Mouse (Mus musculus): ENCODE data around the gene Ulk2. TPM values are rescaled to one million over a fixed set of nuclear protein-coding genes. Genes with fewer than 3 reads are reported as not detected.

Gene Ulk2
- polyA plus RNA-seq (2015; fragmentation: Nextera tagmentation; extraction: Ambion mirVana) = 10.4 and 11.2 TPM in 2 replicates

- under 1% methylated on average over 56 of the region's 58 CpGs for WGBS
- H3K36me3 ChIP-seq = peaks cover 19% of the 10 kb centered on the region
- H3K27me3 ChIP-seq (replicated peaks) = no peaks in the 10 kb centered on the region
- peak within 1 kb of the TSS; percentile 91 for H3K27ac ChIP-seq (replicated peaks)
- peak; percentile 69 for ATAC-seq (ENCODE audit: extremely low read depth, insufficient number of reproducible peaks, low FRiP score, low TSS enrichment)
- H3K9me3 ChIP-seq = no peaks in the 10 kb centered on the region
- peak within 1 kb of the TSS; percentile 95 for H3K4me3 ChIP-seq
- peaks cover 5% of the 10 kb centered on the region for H3K4me1 ChIP-seq
- peak within 1 kb of the TSS; percentile 82 for H3K4me2 ChIP-seq
- H3K9ac ChIP-seq = peak within 1 kb of the TSS; percentile 99
Measured at GRCm38 (mm10) chr11:61854988-61855411, at the start of gene Ulk2. TSS of gene Ulk2 (minus strand) at chr11:61855073.

- Histone ChIP-seq H3K27me3 (replicated peaks) (no peaks in the 10 kb centered on the region), H3K4me1 (no peaks in the 10 kb centered on the region), H3K27ac (replicated peaks) (no peak overlapping the region), H3K36me3 (peaks cover 85% of the 10 kb centered on the region), H3K4me2 (no peak overlapping the region), H3K4me3 (no peak overlapping the region), H3K9me3 (no peaks in the 10 kb centered on the region), H3K9ac (no peak overlapping the region)
- 63% methylated on average over 5 of the region's 5 CpGs for WGBS
- ATAC-seq (ENCODE audit: extremely low read depth, insufficient number of reproducible peaks, low FRiP score, low TSS enrichment) = no peak
Measured at GRCm38 (mm10) chr11:61882183-61882582, 27.3 kb upstream of the Ulk2 start.

- Histone ChIP-seq H3K9ac (no peak overlapping the region), H3K27me3 (replicated peaks) (no peaks in the 10 kb centered on the region)
- ATAC-seq (ENCODE audit: extremely low read depth, insufficient number of reproducible peaks, low FRiP score, low TSS enrichment) = no peak
Measured at GRCm38 (mm10) chr11:61879921-61880320, 25.0 kb upstream of the Ulk2 start.

GRCm38 (mm10) chr11:61871881-61872280, 17.0 kb upstream of the Ulk2 start:
- H3K4me3 ChIP-seq = no peak overlapping the region
- H3K36me3 ChIP-seq = peaks cover 85% of the 10 kb centered on the region
- no peaks in the 10 kb centered on the region for H3K4me1 ChIP-seq
- no peaks in the 10 kb centered on the region for H3K9me3 ChIP-seq
- no peak overlapping the region for H3K4me2 ChIP-seq
- no peak for ATAC-seq (ENCODE audit: extremely low read depth, insufficient number of reproducible peaks, low FRiP score, low TSS enrichment)
- H3K27ac ChIP-seq (replicated peaks) = no peak overlapping the region
- no peak overlapping the region for H3K9ac ChIP-seq
- no peaks in the 10 kb centered on the region for H3K27me3 ChIP-seq (replicated peaks)
- WGBS = 90% methylated on average over 5 of the region's 5 CpGs

More at GRCm38 (mm10) chr11:61879921-61880320, 25.0 kb upstream of the Ulk2 start:
- Histone ChIP-seq H3K36me3 (peaks cover 86% of the 10 kb centered on the region), H3K4me1 (no peaks in the 10 kb centered on the region), H3K4me2 (no peak overlapping the region), H3K4me3 (no peak overlapping the region), H3K27ac (replicated peaks) (no peak overlapping the region), H3K9me3 (no peaks in the 10 kb centered on the region)

GRCm38 (mm10) chr11:61866856-61867255, 12.0 kb upstream of the Ulk2 start:
- ATAC-seq (ENCODE audit: extremely low read depth, insufficient number of reproducible peaks, low FRiP score, low TSS enrichment) = no peak
- Histone ChIP-seq H3K9me3 (no peaks in the 10 kb centered on the region), H3K4me2 (no peak overlapping the region), H3K9ac (no peak overlapping the region), H3K36me3 (peaks cover 44% of the 10 kb centered on the region), H3K27ac (replicated peaks) (no peak overlapping the region), H3K27me3 (replicated peaks) (no peaks in the 10 kb centered on the region), H3K4me3 (no peak overlapping the region), H3K4me1 (no peaks in the 10 kb centered on the region)

GRCm38 (mm10) chr11:61861781-61862547, 7.1 kb upstream of the Ulk2 start:
- Histone ChIP-seq H3K4me3 (no peak overlapping the region), H3K4me1 (no peaks in the 10 kb centered on the region), H3K9me3 (no peaks in the 10 kb centered on the region), H3K9ac (no peak overlapping the region), H3K27me3 (replicated peaks) (no peaks in the 10 kb centered on the region), H3K27ac (replicated peaks) (no peak overlapping the region), H3K36me3 (peaks cover 4% of the 10 kb centered on the region; the same call in 1 of the 2 replicates), H3K4me2 (no peak overlapping the region)
- WGBS = 57% methylated on average over 6 of the region's 6 CpGs
- no peak for ATAC-seq (ENCODE audit: extremely low read depth, insufficient number of reproducible peaks, low FRiP score, low TSS enrichment)

GRCm38 (mm10) chr11:61859316-61859715, 4.4 kb upstream of the Ulk2 start:
- Histone ChIP-seq H3K4me1 (no peaks in the 10 kb centered on the region), H3K9ac (no peak overlapping the region), H3K4me3 (no peak overlapping the region), H3K27me3 (replicated peaks) (no peaks in the 10 kb centered on the region), H3K9me3 (no peaks in the 10 kb centered on the region), H3K4me2 (no peak overlapping the region), H3K36me3 (no peaks in the 10 kb centered on the region), H3K27ac (replicated peaks) (no peak overlapping the region)
- WGBS = 70% methylated on average over 1 of the region's 1 CpGs
- no peak for ATAC-seq (ENCODE audit: extremely low read depth, insufficient number of reproducible peaks, low FRiP score, low TSS enrichment)

- no peaks in the 10 kb centered on the region for H3K9me3 ChIP-seq
- H3K4me2 ChIP-seq = peak overlapping the region; percentile 82
- ATAC-seq (ENCODE audit: extremely low read depth, insufficient number of reproducible peaks, low FRiP score, low TSS enrichment) = no peak
- H3K27ac ChIP-seq (replicated peaks) = peak overlapping the region; percentile 91; the same call in 1 of the 2 replicates
- H3K9ac ChIP-seq = peak overlapping the region; percentile 99
- H3K4me3 ChIP-seq = peak overlapping the region; percentile 95
- 46% methylated on average over 6 of the region's 6 CpGs for WGBS
- H3K4me1 ChIP-seq = peaks cover 5% of the 10 kb centered on the region
- no peaks in the 10 kb centered on the region for H3K27me3 ChIP-seq (replicated peaks)
- peaks cover 14% of the 10 kb centered on the region for H3K36me3 ChIP-seq
Measured at GRCm38 (mm10) chr11:61855539-61855938, 666 bp upstream of the Ulk2 start.

GRCm38 (mm10) chr11:61854211-61854987, 474 bp downstream of the Ulk2 start:
- WGBS = under 1% methylated on average over 87 of the region's 87 CpGs
- Histone ChIP-seq H3K36me3 (peaks cover 19% of the 10 kb centered on the region), H3K9ac (peak overlapping the region; percentile 99), H3K9me3 (no peaks in the 10 kb centered on the region), H3K4me1 (peaks cover 5% of the 10 kb centered on the region), H3K4me3 (peak overlapping the region; percentile 95), H3K27me3 (replicated peaks) (no peaks in the 10 kb centered on the region), H3K4me2 (peak overlapping the region; percentile 82), H3K27ac (replicated peaks) (peak overlapping the region; percentile 91)
- peak; percentile 62; the same call in 1 of the 2 replicates for ATAC-seq (ENCODE audit: extremely low read depth, insufficient number of reproducible peaks, low FRiP score, low TSS enrichment)

GRCm38 (mm10) chr11:61853659-61854058, 1.2 kb downstream of the Ulk2 start:
- Histone ChIP-seq H3K9ac (peak overlapping the region; percentile 99), H3K27me3 (replicated peaks) (no peaks in the 10 kb centered on the region), H3K4me1 (peaks cover 5% of the 10 kb centered on the region), H3K27ac (replicated peaks) (peak overlapping the region; percentile 91), H3K4me3 (peak overlapping the region; percentile 95), H3K4me2 (peak overlapping the region; percentile 82), H3K36me3 (peaks cover 19% of the 10 kb centered on the region), H3K9me3 (no peaks in the 10 kb centered on the region)
- WGBS = 16% methylated on average over 5 of the region's 5 CpGs
- ATAC-seq (ENCODE audit: extremely low read depth, insufficient number of reproducible peaks, low FRiP score, low TSS enrichment) = no peak

GRCm38 (mm10) chr11:61852916-61853315, 2.0 kb downstream of the Ulk2 start:
- peaks cover 19% of the 10 kb centered on the region for H3K36me3 ChIP-seq
- H3K9ac ChIP-seq = 0 out of 2 replicates have a peak overlapping the region, but pooled peaks have one; percentile 28
- H3K27me3 ChIP-seq (replicated peaks) = no peaks in the 10 kb centered on the region
- H3K27ac ChIP-seq (replicated peaks) = no peak overlapping the region
- peaks cover 5% of the 10 kb centered on the region for H3K4me1 ChIP-seq
- no peak overlapping the region for H3K4me3 ChIP-seq
- H3K4me2 ChIP-seq = peak overlapping the region; percentile 18; the same call in 1 of the 2 replicates
- no peak for ATAC-seq (ENCODE audit: extremely low read depth, insufficient number of reproducible peaks, low FRiP score, low TSS enrichment)
- no peaks in the 10 kb centered on the region for H3K9me3 ChIP-seq

All from heart, embryonic 13.5 days (tissue).